Mouse (Mus musculus) frontal cortex, postnatal 36 days (tissue): ENCODE measurements around the gene Fcgrt.
"Not testable (repeated sequence)": the region's sequence is repeated elsewhere in the genome, so short reads cannot be mapped to it uniquely, and the experiment has no call there.

Experiments used
- DNase-seq, 2 experiments: peaks; one replicate each; pipeline ENCODE4 v3.0.0; 2022; ENCODE audit warnings: low spot score in 2 of 2

The Fcgrt gene

GRCm38 (mm10) chr7:45129776-45130512, 26.3 kb upstream of the Fcgrt start:
- DNase-seq: no peak

GRCm38 (mm10) chr7:45129318-45129717, 25.7 kb upstream of the Fcgrt start:
- no peak for DNase-seq

- peak; percentile 99 to 100 for DNase-seq
These were observed 25.1 kb upstream of the Fcgrt start, which contains the start of gene Rpl13a for GRCm38 (mm10) chr7:45128624-45129246. Gene Rpl13a, minus strand, starts transcription at chr7:45128761.

- DNase-seq: no peak
These were observed 24.1 kb upstream of the Fcgrt start for GRCm38 (mm10) chr7:45127700-45128224.

DNA sequence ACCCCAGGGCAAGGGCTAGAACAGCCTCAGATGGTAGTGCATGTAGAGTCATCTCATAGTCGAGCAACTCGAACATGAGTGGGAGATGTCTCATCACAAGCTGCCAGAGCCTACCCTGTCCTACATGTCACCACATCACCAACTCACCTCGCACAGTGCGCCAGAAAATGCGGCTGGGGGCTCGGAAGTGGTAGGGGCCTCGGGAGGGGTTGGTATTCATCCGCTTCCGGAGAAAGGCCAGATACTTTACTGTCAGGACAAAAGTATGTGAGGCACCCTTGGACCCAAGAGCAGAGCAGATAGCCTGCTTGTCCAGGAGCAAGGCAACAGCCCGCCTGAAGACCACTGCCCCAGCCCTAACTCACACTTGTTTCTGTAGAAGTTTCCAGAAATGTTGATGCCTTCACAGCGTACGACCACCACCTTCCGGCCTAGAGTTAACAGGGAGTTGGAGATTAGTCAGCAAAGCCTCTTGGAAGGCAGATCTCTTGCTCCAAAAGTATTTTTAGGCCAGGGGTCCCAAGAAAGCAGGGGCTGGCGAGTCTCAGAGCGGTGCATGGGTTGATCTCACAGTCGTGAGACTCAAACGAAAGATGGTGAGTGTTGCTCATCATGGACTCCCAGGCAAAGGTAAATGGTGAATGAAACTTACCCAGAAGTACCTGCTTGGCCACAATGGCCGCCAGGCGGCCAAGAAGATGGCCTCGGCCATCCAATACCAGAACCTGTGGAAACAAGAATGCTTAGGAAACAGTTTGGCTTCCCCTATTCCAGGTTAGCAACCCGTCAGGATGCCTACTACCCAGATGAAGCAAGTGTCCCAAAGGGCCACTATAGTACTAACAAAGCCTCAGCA, 23.4 kb upstream of the Fcgrt start:
- DNase-seq: no peak

DNA sequence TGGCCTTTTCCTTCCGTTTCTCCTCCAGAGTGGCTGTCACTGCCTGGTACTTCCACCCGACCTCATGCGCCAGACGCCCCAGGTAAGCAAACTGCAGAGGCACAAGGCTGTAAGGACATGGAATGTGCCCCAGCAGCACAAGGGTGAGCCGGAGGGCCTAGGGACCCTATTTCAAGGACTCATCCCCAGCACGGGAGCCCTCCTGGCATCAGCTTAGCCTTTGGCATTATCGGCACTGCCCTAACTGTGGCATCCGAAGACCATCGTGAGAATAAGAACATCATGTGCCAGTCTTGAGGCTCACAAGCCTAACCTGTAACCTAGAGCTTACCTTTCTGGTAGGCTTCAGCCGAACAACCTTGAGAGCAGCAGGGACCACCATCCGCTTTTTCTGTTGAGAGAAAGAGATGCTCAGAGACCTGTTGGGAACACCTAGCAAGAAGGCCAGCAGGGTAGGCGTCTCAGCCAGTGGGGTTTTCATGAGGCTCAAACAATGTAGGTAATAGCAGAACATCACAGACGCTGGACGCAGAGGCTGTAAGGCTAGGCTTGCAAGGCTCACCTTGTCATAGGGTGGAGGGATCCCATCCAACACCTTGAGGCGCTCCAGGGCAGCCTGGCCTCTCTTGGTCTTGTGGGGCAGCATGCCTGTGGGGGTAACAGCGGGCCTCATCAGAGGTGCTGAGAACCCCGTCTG, 22.6 kb upstream of the Fcgrt start:
- no peak for DNase-seq

- DNase-seq: not testable (repeated sequence)
These were observed 22.0 kb upstream of the Fcgrt start for GRCm38 (mm10) chr7:45125649-45126048.

- DNase-seq: no peak
These were observed 21.5 kb upstream of the Fcgrt start for GRCm38 (mm10) chr7:45125144-45125600.

GRCm38 (mm10) chr7:45124224-45125143, 20.8 kb upstream of the Fcgrt start, which contains the start of gene Rps11:
Gene Rps11, minus strand, starts transcription at chr7:45124439.
- peak; percentile 98 to 99 for DNase-seq

GRCm38 (mm10) chr7:45123186-45123570, 19.5 kb upstream of the Fcgrt start:
- DNase-seq: no peak

- no peak for DNase-seq
These were observed 19.0 kb upstream of the Fcgrt start for GRCm38 (mm10) chr7:45122561-45123185.

GRCm38 (mm10) chr7:45121966-45122365, 18.3 kb upstream of the Fcgrt start:
- no peak for DNase-seq

GRCm38 (mm10) chr7:45121404-45121803, 17.8 kb upstream of the Fcgrt start:
- DNase-seq: no peak

- no peak for DNase-seq
These were observed 16.4 kb upstream of the Fcgrt start for GRCm38 (mm10) chr7:45119780-45120709.

- DNase-seq: no peak
These were observed 14.7 kb upstream of the Fcgrt start for GRCm38 (mm10) chr7:45118336-45118735.

DNA sequence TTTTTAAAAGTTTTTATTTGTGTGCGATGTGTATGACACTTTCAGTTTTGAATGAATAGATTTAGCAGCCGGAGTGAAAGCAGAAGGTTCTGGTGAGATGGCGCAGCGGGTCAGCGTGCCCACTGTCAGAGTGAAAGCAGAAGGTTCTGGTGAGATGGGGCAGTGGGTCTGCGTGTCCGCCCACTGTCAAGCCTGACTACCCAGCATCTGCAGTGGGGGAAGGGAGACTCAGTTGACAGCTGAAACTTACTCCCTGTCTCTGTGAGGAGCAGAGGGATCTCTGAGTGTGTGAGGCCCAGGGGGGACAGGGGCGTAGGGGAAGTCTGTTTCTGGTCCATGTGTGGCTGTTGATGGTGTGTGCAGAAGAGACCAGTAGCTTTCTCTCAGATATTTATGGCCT, 13.9 kb upstream of the Fcgrt start:
- DNase-seq: no peak

- no peak for DNase-seq
These were observed 9.8 kb upstream of the Fcgrt start for GRCm38 (mm10) chr7:45113476-45113875.

GRCm38 (mm10) chr7:45112529-45112928, 8.9 kb upstream of the Fcgrt start:
- DNase-seq: no peak

- no peak for DNase-seq
These were observed 8.3 kb upstream of the Fcgrt start for GRCm38 (mm10) chr7:45111940-45112339.
